Mouse (Mus musculus) midbrain, postnatal 0 days (tissue): ENCODE data around the gene Angel2. TPM values are rescaled to one million over a fixed set of nuclear protein-coding genes. Genes with fewer than 3 reads are reported as not detected.

Experiments used
- ATAC-seq: fragments of 200-750 bp; cut with Nextera tagmentation; 2 replicates; pipeline ENCODE4 v1.8.0; 2017; ENCODE audit warnings: moderate number of reproducible peaks, mild to moderate bottlenecking, moderate TSS enrichment, moderate library complexity; ENCODE audit not compliant: low FRiP score
- DNase-seq: peaks from one replicate; pipeline ENCODE4 v3.0.0-alpha.2; 2015; ENCODE audit warnings: low spot score
- H3K27ac ChIP-seq: fragments of 300-500 bp; sonication (generic); 2 replicates; pipeline ENCODE4 v1.5.1; 2014; ENCODE audit warnings: low read depth, mild to moderate bottlenecking, low read length, mixed read lengths
- H3K27me3 ChIP-seq: fragments of 300-500 bp; sonication (generic); 2 replicates; pipeline ENCODE4 v1.6.1; 2014; ENCODE audit warnings: low read length, control low read depth, mixed read lengths; ENCODE audit not compliant: insufficient read depth
- H3K36me3 ChIP-seq: fragments of 300-500 bp; sonication (generic); 2 replicates; pipeline ENCODE4 v1.6.1; 2014; ENCODE audit warnings: low read length, control low read depth, mixed read lengths; ENCODE audit not compliant: insufficient read depth
- H3K4me1 ChIP-seq: fragments of 300-500 bp; sonication (generic); 2 replicates; pipeline ENCODE4 v1.6.1; 2014; ENCODE audit warnings: mild to moderate bottlenecking, control low read depth, antibody characterized with exemption, low read length, mixed read lengths; ENCODE audit not compliant: insufficient read depth
- H3K4me2 ChIP-seq: fragments of 300-500 bp; sonication (generic); 2 replicates; pipeline ENCODE4 v1.6.1; 2014; ENCODE audit warnings: low read depth, mild to moderate bottlenecking, low read length, mixed read lengths; ENCODE audit not compliant: poor library complexity, severe bottlenecking
- H3K4me3 ChIP-seq: fragments of 300-500 bp; sonication (generic); 2 replicates; pipeline ENCODE4 v1.5.1; 2014; ENCODE audit warnings: low read depth, mild to moderate bottlenecking, low read length, moderate library complexity
- H3K9ac ChIP-seq: fragments of 300-500 bp; sonication (generic); replicated peaks from 2 replicates; pipeline ENCODE4 v1.6.1; 2014; ENCODE audit warnings: mild to moderate bottlenecking, low read length, moderate library complexity, mixed read lengths; ENCODE audit not compliant: poor library complexity, severe bottlenecking
- H3K9me3 ChIP-seq: fragments of 300-500 bp; sonication (generic); 2 replicates; pipeline ENCODE4 v1.6.1; 2016; ENCODE audit warnings: low read length, control low read depth
- CTCF ChIP-seq: IDR thresholded peaks from 2 replicates; pipeline ENCODE4 v1.5.1; 2016; ENCODE audit warnings: antibody characterized with exemption, mild to moderate bottlenecking
- WGBS: fragments of 180-500 bp; shearing (Covaris S2); extraction: QIAGEN DNeasy Blood & Tissue Kit; methylation state at CpG from one replicate; pipeline ENCODE4 v1.1.7; 2014; 5-methylcytosine and 5-hydroxymethylcytosine counted together
- polyA plus RNA-seq: library from polyadenylated mRNA; unstranded; fragments of >200 nt; fragmentation: Nextera tagmentation; extraction: Ambion mirVana; gene quantifications from 2 replicates; pipeline ENCODE4 v1.2.1, GENCODE M21; 2015
- total RNA-seq: library from RNA; depleted of rRNA; stranded (reverse); fragments of >200 nt; gene quantifications from 2 replicates; pipeline ENCODE4 v1.2.3, GENCODE M21; 2014

The Angel2 gene
- total and polyA plus RNA-seq, 2 experiments from 2014 or later: 31.4 to 41.6 TPM

- no peak for ATAC-seq
- 91% methylated on average over 16 of the region's 16 CpGs for WGBS
- TF ChIP-seq CTCF: no peak
Measured at GRCm38 (mm10) chr1:190904714-190905113, 20.2 kb upstream of the Angel2 start.

DNA sequence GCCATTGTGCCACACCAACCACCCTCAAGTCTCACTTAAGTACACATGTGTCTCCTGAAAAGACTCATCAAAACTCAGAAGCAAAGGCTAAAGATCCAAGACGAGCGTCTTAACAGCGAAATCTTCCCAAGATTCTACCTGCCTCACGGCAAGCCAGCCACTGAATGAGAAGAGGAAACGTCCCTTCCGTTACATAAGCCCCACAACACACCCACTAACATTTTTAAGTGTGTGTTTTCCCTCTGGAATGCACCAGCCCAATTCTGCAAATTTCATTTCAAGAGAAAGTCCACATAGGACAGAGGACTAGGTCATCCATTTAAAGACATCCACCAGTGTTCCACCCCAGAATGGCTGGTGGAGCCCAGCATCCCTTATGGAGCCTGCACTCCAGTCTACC, 14.1 kb upstream of the Angel2 start:
- Histone ChIP-seq H3K36me3 (no peaks in the 10 kb centered on the region), H3K4me1 (peaks cover 5% of the 10 kb centered on the region; the same call in 1 of the 2 replicates), H3K9ac (peak overlapping the region; percentile 89), H3K4me3 (peak overlapping the region; percentile 92), H3K4me2 (peak overlapping the region; percentile 83), H3K27me3 (no peaks in the 10 kb centered on the region), H3K9me3 (no peaks in the 10 kb centered on the region), H3K27ac (0 out of 2 replicates have a peak overlapping the region, but pooled peaks have one; percentile 81)
- TF ChIP-seq CTCF: no peak
- ATAC-seq (peak; percentile 24; the same call in 1 of the 2 replicates), DNase-seq (no peak)
- WGBS: 70% methylated on average over 6 of the region's 6 CpGs

More at GRCm38 (mm10) chr1:190904714-190905113, 20.2 kb upstream of the Angel2 start:
- Histone ChIP-seq H3K4me2 (no peak overlapping the region), H3K4me1 (no peaks in the 10 kb centered on the region), H3K36me3 (peaks cover 15% of the 10 kb centered on the region), H3K4me3 (no peak overlapping the region), H3K27me3 (no peaks in the 10 kb centered on the region), H3K27ac (no peak overlapping the region), H3K9me3 (no peaks in the 10 kb centered on the region), H3K9ac (no peak overlapping the region)
- DNase-seq: no peak

DNA sequence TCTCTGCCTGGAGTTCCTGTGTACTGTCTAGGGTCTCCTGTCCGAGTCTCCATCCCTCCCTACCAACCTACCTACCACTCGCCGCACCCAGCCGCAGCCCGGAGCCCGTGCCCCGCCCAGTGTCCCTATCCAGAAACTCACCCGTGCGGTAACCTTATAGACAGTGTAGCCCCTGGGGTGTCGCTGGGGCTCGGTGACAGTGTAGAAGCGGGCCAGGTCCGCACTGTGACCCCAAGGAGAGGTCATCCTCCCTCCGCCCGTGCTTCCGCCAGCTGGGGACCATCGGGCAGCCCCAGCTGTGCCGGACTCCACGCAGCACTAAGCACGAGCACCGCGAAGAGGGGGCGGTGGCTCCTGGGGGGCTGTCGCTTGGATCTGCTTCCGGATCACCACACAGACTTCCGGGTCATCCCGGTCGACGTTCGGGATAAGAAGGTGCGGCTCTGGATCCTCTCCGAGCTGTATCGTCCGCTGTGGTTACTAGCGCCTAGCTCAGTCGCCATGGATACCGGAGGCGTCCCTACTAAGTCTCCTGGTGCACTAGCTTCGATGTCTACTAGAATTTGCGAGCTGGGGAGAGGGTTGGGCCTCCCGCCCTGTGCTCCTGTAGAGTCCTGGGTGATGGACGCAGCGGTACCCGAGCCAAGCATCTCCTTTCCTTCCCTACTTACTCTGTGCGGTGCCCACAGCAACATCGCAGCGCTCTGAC, 13.3 kb upstream of the Angel2 start, which contains the start of gene Rps6kc1:
Gene Rps6kc1, minus strand, starts transcription at position 356 of the 709 bp plus-strand sequence.
- peak; percentile 94 for ATAC-seq
- H3K4me1 ChIP-seq: peaks cover 5% of the 10 kb centered on the region; the same call in 1 of the 2 replicates
- H3K9ac ChIP-seq: peak within 1 kb of the TSS; percentile 89

DNA sequence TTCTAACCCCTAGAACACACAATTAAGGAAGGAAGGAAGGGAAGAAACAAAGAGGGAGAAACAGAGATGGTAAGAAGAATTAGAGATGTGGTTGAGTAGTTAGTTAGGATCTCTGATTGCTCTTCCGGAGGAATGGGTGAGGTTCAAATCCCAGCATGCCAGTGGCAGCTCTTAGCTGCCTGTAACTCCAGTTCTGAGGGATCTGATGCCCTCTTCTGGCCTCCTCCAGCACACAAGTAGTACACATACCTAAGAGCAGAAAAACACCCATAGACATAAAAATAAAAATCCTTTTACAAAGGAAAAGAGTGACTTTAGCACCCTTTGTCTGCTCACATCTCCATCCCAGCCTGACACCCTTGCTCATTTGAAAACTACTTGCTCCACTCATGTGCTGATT, 12.3 kb upstream of the Angel2 start:
- H3K4me1 ChIP-seq: peaks cover 5% of the 10 kb centered on the region; the same call in 1 of the 2 replicates
- no peak overlapping the region for H3K4me3 ChIP-seq
- DNase-seq (no peak), ATAC-seq (no peak)
- no peaks in the 10 kb centered on the region for H3K36me3 ChIP-seq
- H3K9me3 ChIP-seq: no peaks in the 10 kb centered on the region
- WGBS: 36% methylated on average over 1 of the region's 1 CpGs
- TF ChIP-seq CTCF: peak; percentile 41
- no peak overlapping the region for H3K9ac ChIP-seq
- H3K27ac ChIP-seq: no peak overlapping the region
- H3K4me2 ChIP-seq: no peak overlapping the region
- no peaks in the 10 kb centered on the region for H3K27me3 ChIP-seq

More for the DNA sequence above, 13.3 kb upstream of the Angel2 start, which contains the start of gene Rps6kc1:
- peak within 1 kb of the TSS; percentile 81 for H3K27ac ChIP-seq
- H3K4me3 ChIP-seq: peak within 1 kb of the TSS; percentile 92
- H3K4me2 ChIP-seq: peak within 1 kb of the TSS; percentile 83
- peak; percentile 90 for DNase-seq
- H3K9me3 ChIP-seq: no peaks in the 10 kb centered on the region
- no peaks in the 10 kb centered on the region for H3K36me3 ChIP-seq
- no peaks in the 10 kb centered on the region for H3K27me3 ChIP-seq
- no peak for TF ChIP-seq CTCF
- WGBS: under 1% methylated on average over 47 of the region's 47 CpGs

GRCm38 (mm10) chr1:190918938-190919337, 6.0 kb upstream of the Angel2 start:
- Histone ChIP-seq H3K27ac (no peak overlapping the region), H3K4me1 (no peaks in the 10 kb centered on the region), H3K36me3 (no peaks in the 10 kb centered on the region), H3K4me3 (no peak overlapping the region), H3K9me3 (no peaks in the 10 kb centered on the region), H3K4me2 (no peak overlapping the region), H3K27me3 (no peaks in the 10 kb centered on the region), H3K9ac (no peak overlapping the region)
- no peak for DNase-seq
- ATAC-seq: no peak
- 57% methylated on average over 7 of the region's 7 CpGs for WGBS
- TF ChIP-seq CTCF: no peak
